Mouse (Mus musculus) CH12.LX (cell line): Measurements from ENCODE around the gene Cpeb3.

Source experiments
- BHLHE40 ChIP-seq: IDR thresholded peaks from 2 replicates; pipeline ENCODE4 v1.6.1; 2011; ENCODE audit warnings: mild to moderate bottlenecking, low read depth, low read length, improper control_type of control experiment
- CHD2 ChIP-seq: IDR thresholded peaks from 2 replicates; pipeline ENCODE4 v1.6.1; 2011; ENCODE audit warnings: low read length, improper control_type of control experiment
- ETS1 ChIP-seq: conservative IDR thresholded peaks from 2 replicates; pipeline ENCODE4 v1.6.1; 2012; ENCODE audit warnings: low read depth, mild to moderate bottlenecking, inconsistent platforms, low read length, improper control_type of control experiment, moderate library complexity
- HCFC1 ChIP-seq: IDR thresholded peaks from 2 replicates; pipeline ENCODE4 v1.6.1; 2012; ENCODE audit warnings: low read depth, mild to moderate bottlenecking, inconsistent platforms, low read length, improper control_type of control experiment
- NELFE ChIP-seq: IDR thresholded peaks from 2 replicates; pipeline ENCODE4 v1.6.1; 2011; ENCODE audit warnings: low read depth, low read length, improper control_type of control experiment
- NRF1 ChIP-seq: IDR thresholded peaks from 2 replicates; pipeline ENCODE4 v1.6.1; 2014; ENCODE audit warnings: low read depth, mild to moderate bottlenecking, inconsistent platforms, low read length, improper control_type of control experiment, moderate library complexity
- POLR2A ChIP-seq: IDR thresholded peaks from 2 replicates; pipeline ENCODE4 v1.6.1; 2011; ENCODE audit warnings: low read depth, mild to moderate bottlenecking, improper control_type of control experiment, low read length
- RCOR1 ChIP-seq: conservative IDR thresholded peaks from 2 replicates; pipeline ENCODE4 v1.6.1; 2012; ENCODE audit warnings: low read depth, mild to moderate bottlenecking, inconsistent platforms, low read length, improper control_type of control experiment
- ZKSCAN1 ChIP-seq: IDR thresholded peaks from 2 replicates; pipeline ENCODE4 v1.6.1; 2012; ENCODE audit warnings: low read depth, inconsistent platforms, low read length, improper control_type of control experiment, borderline replicate concordance

DNA sequence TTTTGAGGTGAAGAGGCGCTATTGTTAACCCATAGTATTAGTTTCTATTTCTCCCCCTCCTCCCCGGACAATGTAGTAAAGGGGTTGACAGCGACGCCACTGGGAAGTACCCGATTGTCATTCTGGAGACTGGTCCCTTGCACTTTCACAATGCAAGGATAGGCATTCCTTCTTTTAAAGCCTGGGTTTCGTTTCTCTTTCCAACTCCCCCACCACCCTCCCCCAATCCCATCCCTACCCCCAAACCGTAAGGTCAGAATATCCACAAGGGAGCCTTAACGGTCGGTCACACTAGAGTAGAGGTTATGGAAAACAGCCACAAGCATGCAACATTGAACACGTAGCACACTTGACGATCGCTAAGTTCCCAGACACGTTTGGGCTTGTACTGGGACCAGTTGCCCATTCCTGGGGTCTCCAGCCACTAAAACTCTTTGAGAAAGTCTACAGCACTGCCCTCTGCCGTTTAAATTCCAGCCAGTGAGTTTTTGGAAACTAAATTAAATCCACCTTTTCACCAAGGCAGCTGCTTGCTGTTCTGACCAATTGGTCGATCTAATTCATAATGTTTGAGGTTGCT lies at the start of gene Cpeb3:
- TF ChIP-seq HCFC1: no peak; the same call in 1 of the 2 replicates
- no peak for TF ChIP-seq NRF1
- no peak for TF ChIP-seq NELFE
- TF ChIP-seq POLR2A: no peak; the same call in none of the 2 replicates
- TF ChIP-seq RCOR1: no peak
- TF ChIP-seq ZKSCAN1: no peak
- TF ChIP-seq ETS1: no peak
- TF ChIP-seq BHLHE40: peak; percentile 43; the same call in 1 of the 2 replicates
- TF ChIP-seq CHD2: peak; percentile 38; the same call in 1 of the 2 replicates
